Mouse (Mus musculus): Measurements from ENCODE around the gene Ggt7. TPM values are rescaled to one million over a fixed set of nuclear protein-coding genes. Genes with fewer than 3 reads are reported as not detected.

The Ggt7 gene
- 22.5 TPM for polyA plus RNA-seq (2017; shearing (Covaris generic))

DNA sequence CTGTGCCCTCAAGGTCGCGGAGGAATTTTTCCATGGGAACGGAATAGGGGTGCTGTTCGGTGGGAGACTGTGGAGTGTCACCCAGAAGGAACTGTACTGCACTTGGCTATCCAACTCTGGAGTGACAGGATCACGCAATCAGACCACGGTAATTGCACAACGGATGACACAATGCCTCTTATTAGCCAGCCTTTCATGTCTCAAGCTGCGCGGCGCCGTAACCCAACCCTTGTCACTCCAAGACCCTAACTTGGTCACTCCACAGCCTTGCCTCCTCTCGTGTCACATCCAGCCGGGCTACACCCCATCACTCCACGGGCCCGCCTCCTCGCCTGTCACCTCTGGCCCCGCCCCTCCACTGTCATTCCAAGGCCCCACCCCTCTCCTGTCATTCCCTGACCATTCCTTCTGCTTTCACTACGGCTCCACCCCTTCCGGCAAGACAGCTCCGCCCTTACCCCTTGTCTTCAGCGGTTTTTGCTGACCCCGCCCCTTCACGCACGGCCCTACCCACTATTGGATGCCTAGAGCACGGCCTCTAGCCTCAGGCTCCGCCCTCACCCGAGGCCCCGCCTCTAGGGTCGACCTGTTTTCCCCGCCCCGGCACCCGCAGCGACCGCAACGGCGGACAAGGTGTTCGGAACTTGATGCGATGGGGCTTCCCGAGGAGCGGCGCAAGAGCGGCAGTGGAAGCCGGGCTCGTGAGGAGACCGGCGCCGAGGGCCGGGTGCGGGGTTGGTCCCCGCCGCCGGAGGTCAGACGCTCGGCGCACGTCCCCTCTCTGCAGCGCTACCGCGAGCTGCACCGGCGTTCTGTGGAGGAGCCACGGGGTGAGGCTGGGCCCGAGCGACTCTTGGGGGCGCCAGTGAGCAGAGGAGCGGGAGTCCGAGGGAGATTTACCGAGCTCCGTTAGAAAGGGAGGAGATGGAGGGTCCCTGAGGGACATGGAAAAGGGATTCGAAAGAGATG lies at the start of gene Ggt7, which contains the start of gene Acss2:
TSS of gene Ggt7 (minus strand) at position 783 of the 969 bp plus-strand sequence.
TSS of gene Acss2 (plus strand) at position 494 of the 969 bp plus-strand sequence.

DNA sequence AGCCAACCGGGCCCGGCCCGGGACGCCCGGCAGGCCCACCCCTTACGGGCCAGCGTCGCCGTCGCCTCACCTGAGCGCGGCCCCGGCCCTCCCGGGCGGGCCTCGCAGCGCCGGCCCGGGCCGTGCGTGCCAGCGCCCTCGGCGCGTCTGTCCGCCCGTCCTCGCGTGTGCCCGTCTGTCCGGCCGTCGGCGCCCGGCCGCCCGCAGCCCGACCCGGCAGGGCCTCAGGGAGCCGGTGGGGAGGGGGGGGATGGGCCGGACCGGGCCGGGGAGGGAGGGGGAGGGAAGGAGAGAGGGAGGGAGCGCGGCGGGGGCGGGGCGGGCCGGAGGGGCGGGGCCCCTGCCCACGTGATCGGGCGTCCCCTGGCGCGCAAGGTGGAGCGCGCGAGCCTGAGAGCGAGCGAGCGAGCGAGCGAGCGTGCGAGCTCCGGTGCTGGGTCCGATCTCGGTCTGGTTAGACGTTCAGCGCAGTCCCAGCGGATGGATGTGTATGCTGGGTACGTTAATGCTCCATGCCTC lies 44.4 kb downstream of the Ggt7 start, which contains the start of gene Ncoa6:
TSS of gene Ncoa6 (minus strand) at position 325 of the 519 bp plus-strand sequence.

Other genes with a start within 250 kb of the Ggt7 start
- 1.8 TPM for gene Map1lc3a, start 241.9 kb downstream of the Ggt7 start, polyA plus RNA-seq (2017; shearing (Covaris generic))
- 53.0 TPM for gene Pigu, start 160.8 kb downstream of the Ggt7 start, polyA plus RNA-seq (2017; shearing (Covaris generic))
- gene Trp53inp2, start 137.2 kb downstream of the Ggt7 start, polyA plus RNA-seq (2017; shearing (Covaris generic)), result 1.8 TPM
- gene Ncoa6, start 44.3 kb downstream of the Ggt7 start, polyA plus RNA-seq (2017; shearing (Covaris generic)), result 7.0 TPM
- gene Acss2, start 289 bp downstream of the Ggt7 start, polyA plus RNA-seq (2017; shearing (Covaris generic)), result 47.3 TPM
- 18.3 TPM for gene Gss, start 74.6 kb upstream of the Ggt7 start, polyA plus RNA-seq (2017; shearing (Covaris generic))
- 0.17 TPM for gene Myh7b, start 93.0 kb upstream of the Ggt7 start, polyA plus RNA-seq (2017; shearing (Covaris generic))
- 134 TPM for gene Trpc4ap, start 174.1 kb upstream of the Ggt7 start, polyA plus RNA-seq (2017; shearing (Covaris generic))
- gene Edem2, start 211.2 kb upstream of the Ggt7 start, polyA plus RNA-seq (2017; shearing (Covaris generic)), result 82.2 TPM
- not detected for gene Gm17581, start 217.6 kb upstream of the Ggt7 start, polyA plus RNA-seq (2017; shearing (Covaris generic))
- gene Procr, start 232.9 kb upstream of the Ggt7 start, polyA plus RNA-seq (2017; shearing (Covaris generic)), result not detected

Measured in inflammation-experienced regulatory T-cells, adult 16 weeks (primary cell).